Mouse (Mus musculus): Measurements from ENCODE around the gene AY761185. TPM values are rescaled to one million over a fixed set of nuclear protein-coding genes. Genes with fewer than 3 reads are reported as not detected.

AY761185 gene
- polyA plus RNA-seq, 1 experiment from 2014 or later = not detected

Other genes starting within 250 kb of the AY761185 start
- not detected in 2 replicates for gene Defb33, start 52.0 kb downstream of the AY761185 start, polyA plus RNA-seq (2015; fragmentation: Nextera tagmentation; extraction: Ambion mirVana)
- gene Gm15056, start 42.1 kb downstream of the AY761185 start, polyA plus RNA-seq (2015; fragmentation: Nextera tagmentation; extraction: Ambion mirVana) = not detected in 2 replicates
- gene Gm6040, start 22.6 kb downstream of the AY761185 start, polyA plus RNA-seq (2015; fragmentation: Nextera tagmentation; extraction: Ambion mirVana) = not detected in 2 replicates
- not detected in 2 replicates for gene Defa21, start 80.8 kb upstream of the AY761185 start, polyA plus RNA-seq (2015; fragmentation: Nextera tagmentation; extraction: Ambion mirVana)
- gene Defa23, start 110.3 kb upstream of the AY761185 start, polyA plus RNA-seq (2015; fragmentation: Nextera tagmentation; extraction: Ambion mirVana) = not detected in 2 replicates
- not detected in 2 replicates for gene Defa35, start 120.3 kb upstream of the AY761185 start, polyA plus RNA-seq (2015; fragmentation: Nextera tagmentation; extraction: Ambion mirVana)
- not detected in 2 replicates for gene Defa25, start 139.7 kb upstream of the AY761185 start, polyA plus RNA-seq (2015; fragmentation: Nextera tagmentation; extraction: Ambion mirVana)
- not detected in 2 replicates for gene Gm14851, start 151.3 kb upstream of the AY761185 start, polyA plus RNA-seq (2015; fragmentation: Nextera tagmentation; extraction: Ambion mirVana)
- gene Defa30, start 189.9 kb upstream of the AY761185 start, polyA plus RNA-seq (2015; fragmentation: Nextera tagmentation; extraction: Ambion mirVana) = not detected in 2 replicates
- gene Defa22, start 217.6 kb upstream of the AY761185 start, polyA plus RNA-seq (2015; fragmentation: Nextera tagmentation; extraction: Ambion mirVana) = not detected in 2 replicates
- not detected in 2 replicates for gene Defa31, start 246.9 kb upstream of the AY761185 start, polyA plus RNA-seq (2015; fragmentation: Nextera tagmentation; extraction: Ambion mirVana)